Mouse (Mus musculus): ENCODE results near the gene Hdgfl3.
"Not testable (repeated sequence)": the region's sequence is repeated elsewhere in the genome, so short reads cannot be mapped to it uniquely, and the experiment has no call there.

Gene Hdgfl3

GRCm38 (mm10) chr7:81854568-81855307, 79.5 kb downstream of the Hdgfl3 start:
- no peak for DNase-seq (ENCODE audit: low spot score in 2 of 2)

GRCm38 (mm10) chr7:81851706-81852105, 82.6 kb downstream of the Hdgfl3 start:
- no peak for DNase-seq (ENCODE audit: low spot score in 2 of 2)

DNA sequence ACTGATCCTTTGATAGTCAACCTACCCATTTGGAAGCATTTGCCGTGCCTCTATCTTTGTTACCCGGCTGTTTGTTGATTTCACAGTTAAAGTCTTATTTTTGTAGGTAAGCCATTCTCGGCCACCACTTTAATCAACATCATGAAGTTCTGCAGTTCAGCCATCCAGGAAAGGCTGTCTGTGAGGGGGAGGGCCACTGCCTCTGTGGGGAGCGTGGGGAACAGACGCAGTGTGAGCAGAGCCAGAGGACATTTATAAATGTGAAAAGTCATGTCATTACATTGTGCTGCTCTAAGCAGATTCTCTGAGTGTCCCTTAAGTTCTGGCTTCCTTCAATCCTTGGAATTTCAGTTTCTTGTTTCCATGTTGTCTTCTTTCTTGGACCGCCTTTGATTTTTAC, 84.1 kb downstream of the Hdgfl3 start:
- DNase-seq (ENCODE audit: low spot score in 2 of 2): no peak

GRCm38 (mm10) chr7:81849633-81850032, 84.6 kb downstream of the Hdgfl3 start:
- no peak for DNase-seq (ENCODE audit: low spot score in 2 of 2)

DNA sequence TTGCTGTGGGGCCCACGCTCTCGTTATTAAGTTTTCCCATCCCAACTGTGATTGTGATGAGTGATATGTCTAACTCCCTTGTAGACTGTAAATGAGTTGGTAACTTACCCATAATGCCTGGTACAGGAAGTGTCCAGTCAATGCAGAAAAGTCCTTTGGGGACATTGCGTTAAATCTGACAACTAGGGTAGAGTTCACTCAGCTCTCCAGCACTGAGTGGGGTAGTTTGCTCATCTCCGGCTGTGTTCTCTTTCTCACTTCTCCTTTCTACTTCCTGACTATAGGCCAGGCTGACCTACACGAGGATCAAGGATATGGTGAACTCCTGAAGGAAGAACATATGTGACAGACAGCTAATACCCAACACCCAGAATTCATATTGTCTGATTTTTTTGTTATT, 85.1 kb downstream of the Hdgfl3 start:
- no peak for DNase-seq (ENCODE audit: low spot score in 2 of 2)

DNA sequence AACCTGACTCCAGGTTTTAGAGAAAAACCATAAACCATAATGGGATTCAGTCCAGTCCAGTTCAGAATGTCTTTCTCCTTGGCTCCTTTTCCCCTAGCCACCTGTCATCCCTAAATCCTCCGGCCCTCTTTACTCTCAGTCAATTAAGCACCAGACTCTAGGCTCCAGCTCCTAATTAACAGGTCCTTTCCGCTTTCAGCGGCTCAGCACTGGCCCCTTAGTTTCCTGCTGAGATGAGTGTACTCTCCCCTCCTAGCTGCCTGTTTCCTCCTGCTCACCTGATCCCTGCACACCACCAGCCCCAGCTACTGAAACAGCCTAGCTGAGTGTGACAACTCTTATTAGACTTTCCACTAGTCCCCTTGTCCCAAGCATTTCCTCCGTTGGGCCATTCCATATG, 86.5 kb downstream of the Hdgfl3 start:
- no peak for DNase-seq (ENCODE audit: low spot score in 2 of 2)

- DNase-seq (ENCODE audit: low spot score in 2 of 2): no peak
Observed at GRCm38 (mm10) chr7:81847010-81847409, 87.3 kb downstream of the Hdgfl3 start.

DNA sequence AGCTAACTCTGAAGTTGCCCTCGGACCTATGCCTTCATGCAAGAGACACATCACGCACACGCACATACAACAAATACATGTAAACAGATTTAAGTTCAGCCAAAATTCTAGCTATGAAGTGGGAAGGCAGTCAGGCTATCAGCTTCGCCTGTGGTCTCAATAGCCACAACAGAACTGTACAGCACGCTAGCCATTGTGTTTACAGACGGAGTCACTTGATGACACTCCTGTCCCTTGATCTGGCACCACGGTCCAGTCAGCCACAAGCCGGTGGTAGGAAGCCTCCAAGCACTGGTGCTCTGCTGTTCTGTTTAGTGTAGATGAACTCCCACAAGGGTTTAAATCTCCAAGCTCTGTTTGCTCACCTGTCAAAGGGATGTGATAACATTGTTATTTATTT, 88.3 kb downstream of the Hdgfl3 start:
- no peak for DNase-seq (ENCODE audit: low spot score in 2 of 2)

GRCm38 (mm10) chr7:81845313-81845712, 89.0 kb downstream of the Hdgfl3 start:
- no peak for DNase-seq (ENCODE audit: low spot score in 2 of 2)

GRCm38 (mm10) chr7:81844801-81845200, 89.5 kb downstream of the Hdgfl3 start:
- no peak for DNase-seq (ENCODE audit: low spot score in 2 of 2)

DNA sequence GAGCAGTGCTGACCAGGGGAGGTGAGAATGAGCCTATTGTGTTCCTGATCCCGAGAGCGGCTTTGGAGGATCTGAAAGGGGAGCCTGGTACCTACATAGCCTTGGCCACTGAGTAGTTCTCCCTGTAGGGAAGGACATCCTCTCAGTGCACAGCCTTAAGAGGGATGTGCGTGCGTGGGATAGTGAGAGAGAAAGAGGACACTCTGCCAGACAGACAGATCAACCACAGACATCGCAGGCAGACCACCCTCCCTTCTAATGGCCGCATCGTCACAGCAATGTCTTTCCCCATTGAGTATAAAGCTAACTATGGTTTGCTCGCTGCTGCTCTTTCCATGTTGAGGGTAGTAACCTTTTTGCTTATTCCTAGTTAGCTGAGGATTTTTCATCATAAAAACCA, 90.4 kb downstream of the Hdgfl3 start:
- DNase-seq (ENCODE audit: low spot score in 2 of 2): no peak

GRCm38 (mm10) chr7:81842998-81843397, 91.3 kb downstream of the Hdgfl3 start:
- no peak for DNase-seq (ENCODE audit: low spot score in 2 of 2)

- DNase-seq (ENCODE audit: low spot score in 2 of 2): no peak
Observed at GRCm38 (mm10) chr7:81842141-81842540, 92.1 kb downstream of the Hdgfl3 start.

- no peak for DNase-seq (ENCODE audit: low spot score in 2 of 2)
Observed at GRCm38 (mm10) chr7:81841439-81841838, 92.8 kb downstream of the Hdgfl3 start.

DNA sequence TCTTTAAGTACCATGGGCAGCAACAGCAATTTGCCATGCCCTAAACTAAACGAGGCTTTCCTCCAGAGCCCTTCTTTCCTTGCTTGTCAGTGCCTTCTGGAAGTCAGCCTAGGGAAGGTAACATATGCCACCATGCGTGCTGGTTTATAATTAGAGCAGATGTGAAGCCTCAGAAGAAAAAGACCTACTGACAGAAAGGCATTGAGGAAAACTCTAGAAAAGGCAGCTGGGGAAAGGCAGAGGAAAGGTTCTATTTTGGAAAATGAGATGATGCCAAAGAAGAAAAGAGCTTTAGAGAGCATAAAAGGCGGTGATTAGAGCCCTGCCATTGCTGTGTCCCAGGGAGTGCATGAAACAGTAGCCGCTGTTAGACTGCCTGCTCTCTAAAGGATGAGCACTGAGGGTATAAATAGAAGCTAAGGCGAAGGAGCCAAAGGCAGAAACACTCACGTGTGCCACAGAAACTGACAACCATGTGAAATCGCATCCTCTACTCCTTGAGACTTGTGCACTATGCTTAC, 93.6 kb downstream of the Hdgfl3 start:
- DNase-seq (ENCODE audit: low spot score in 2 of 2): no peak

DNA sequence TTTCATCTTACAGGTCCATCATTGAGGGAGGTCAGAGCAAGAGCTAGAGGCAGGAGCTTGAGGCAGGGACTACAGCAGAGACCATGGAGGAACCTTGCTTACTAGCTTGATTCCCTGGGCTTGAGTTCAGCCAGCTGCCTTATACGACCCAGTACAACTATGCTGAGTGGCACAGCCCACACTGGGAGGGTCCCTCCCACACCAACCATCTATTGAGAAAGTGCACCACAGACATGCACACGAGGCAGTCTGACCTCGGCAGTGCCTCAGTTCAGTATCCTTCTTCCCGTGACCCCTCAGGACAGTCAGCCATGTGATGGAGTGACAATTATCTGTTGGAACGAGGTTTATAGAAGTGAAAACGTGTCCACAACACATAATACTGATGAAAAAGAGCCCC, 94.5 kb downstream of the Hdgfl3 start:
- no peak for DNase-seq (ENCODE audit: low spot score in 2 of 2)

DNA sequence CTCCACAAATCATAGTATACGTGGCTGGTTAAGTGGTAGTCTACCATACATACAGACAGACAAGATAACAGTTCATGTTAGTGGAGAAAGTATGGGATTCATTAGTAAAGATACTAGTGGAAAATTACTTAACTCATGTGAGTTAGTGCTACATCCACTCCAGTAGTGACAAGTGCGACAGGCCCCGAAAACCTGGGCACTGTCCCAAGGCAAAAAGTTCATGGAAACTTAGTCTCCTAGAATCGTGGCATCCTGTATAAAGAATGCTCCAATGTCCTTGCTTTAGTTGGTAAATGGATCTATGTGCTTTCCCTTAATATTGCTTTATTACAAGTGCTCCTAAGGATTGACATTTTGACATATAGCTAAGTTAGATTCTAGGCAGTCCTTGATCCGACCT, 96.5 kb downstream of the Hdgfl3 start:
- not testable (repeated sequence) for DNase-seq (ENCODE audit: low spot score in 2 of 2)

DNA sequence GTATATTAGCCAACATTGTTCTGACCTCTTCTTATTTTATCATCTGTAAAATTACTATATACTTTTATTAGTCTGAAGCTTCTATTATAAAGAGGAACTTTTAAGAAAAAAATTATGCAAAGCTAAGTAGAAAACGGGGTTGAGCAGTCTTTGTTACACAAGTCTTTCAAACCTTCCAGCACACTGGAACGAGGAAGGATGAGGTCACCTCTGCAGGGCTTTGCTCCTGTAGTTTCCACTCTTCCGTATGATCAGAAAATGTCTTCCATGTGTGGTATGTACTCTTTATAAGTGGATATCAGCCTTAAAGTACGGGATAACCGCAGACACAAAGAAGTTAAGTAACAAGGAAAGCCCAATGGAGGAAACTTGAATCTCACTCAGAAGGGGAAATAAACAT, 98.8 kb downstream of the Hdgfl3 start:
- no peak for DNase-seq (ENCODE audit: low spot score in 2 of 2)

GRCm38 (mm10) chr7:81834847-81835246, 99.4 kb downstream of the Hdgfl3 start:
- DNase-seq (ENCODE audit: low spot score in 2 of 2): no peak
